Mouse (Mus musculus): ENCODE results near the gene Fgfr2. TPM values are rescaled to one million over a fixed set of nuclear protein-coding genes. Genes with fewer than 3 reads are reported as not detected.

Fgfr2 gene
- total and polyA plus RNA-seq, 2 experiments from 2014 or later, result 17.1 to 47.6 TPM

DNA sequence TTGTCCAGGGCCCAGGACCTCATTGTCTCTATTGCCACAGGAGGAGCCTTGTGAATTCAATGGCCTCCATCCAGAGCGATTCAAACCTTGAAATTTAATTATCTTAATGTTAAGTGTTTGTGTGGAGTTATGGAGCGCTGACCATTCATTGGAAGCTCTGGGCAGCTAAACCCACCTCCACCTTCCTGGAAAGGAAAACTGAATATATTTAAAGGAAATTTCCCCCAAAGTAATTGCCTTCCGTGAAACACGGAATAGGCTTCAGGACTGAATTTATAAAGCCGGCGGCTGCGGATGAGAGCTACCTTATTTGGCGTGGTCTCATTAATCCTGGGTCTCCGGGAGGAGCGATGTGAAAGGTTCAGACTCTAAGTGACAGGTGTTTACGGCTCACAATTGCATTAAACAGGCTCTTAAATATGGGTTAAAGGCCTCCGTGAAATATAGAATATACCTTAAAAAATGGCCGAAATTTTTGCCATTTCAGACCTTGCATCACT is 1479.8 kb downstream of the Fgfr2 start:
- WGBS, result 15% methylated on average over 13 of the region's 13 CpGs
- H3K4me2 ChIP-seq (ENCODE audit: low read depth), result no peak overlapping the region
- TF ChIP-seq CTCF (IDR thresholded peaks at IDR 0.05; ENCODE audit: low read depth), result no peak

DNA sequence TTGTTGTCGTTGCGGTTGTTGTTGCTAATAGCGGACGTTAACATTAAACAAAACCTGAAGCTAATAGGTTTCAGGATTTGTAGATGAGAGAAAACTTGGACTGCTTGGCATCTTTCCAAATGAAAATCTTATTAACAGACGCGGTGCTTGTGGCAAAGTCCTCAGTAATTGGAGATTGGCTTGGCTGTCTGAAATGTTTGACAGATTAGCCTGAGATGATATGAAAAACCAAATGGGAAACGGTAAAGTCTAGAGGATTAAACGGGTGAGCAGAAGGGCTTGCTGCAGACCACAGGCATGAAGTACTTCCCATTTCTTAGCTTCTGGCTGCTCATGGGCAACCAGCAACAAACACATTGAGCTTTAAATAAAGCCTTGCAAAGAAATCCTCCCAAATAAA is 1493.6 kb downstream of the Fgfr2 start:
- Histone ChIP-seq H3K4me2 (ENCODE audit: low read depth) (no peak overlapping the region), H3K9me3 (ENCODE audit: low read length) (no peaks in the 10 kb centered on the region), H3K27me3 (ENCODE audit: insufficient read depth, low read length) (no peaks in the 10 kb centered on the region; the same call in 1 of the 2 replicates), H3K36me3 (ENCODE audit: insufficient read depth) (no peaks in the 10 kb centered on the region), H3K4me1 (ENCODE audit: insufficient read depth) (no peaks in the 10 kb centered on the region), H3K4me3 (ENCODE audit: low read depth, low read length) (no peak overlapping the region), H3K9ac (no peak overlapping the region), H3K27ac (ENCODE audit: low read depth, low read length) (no peak overlapping the region)
- peak; percentile 50; the same call in 1 of the 2 replicates for ATAC-seq
- WGBS, result 26% methylated on average over 8 of the region's 8 CpGs
- DNase-seq, result no peak
- TF ChIP-seq CTCF (IDR thresholded peaks at IDR 0.05; ENCODE audit: low read depth), result no peak

More for the DNA sequence above, 1479.8 kb downstream of the Fgfr2 start:
- Histone ChIP-seq H3K4me3 (ENCODE audit: low read depth, low read length) (no peak overlapping the region), H3K4me1 (ENCODE audit: insufficient read depth) (no peaks in the 10 kb centered on the region), H3K27ac (ENCODE audit: low read depth, low read length) (no peak overlapping the region), H3K9me3 (ENCODE audit: low read length) (no peaks in the 10 kb centered on the region), H3K9ac (no peak overlapping the region), H3K27me3 (ENCODE audit: insufficient read depth, low read length) (peaks cover 69% of the 10 kb centered on the region), H3K36me3 (ENCODE audit: insufficient read depth) (no peaks in the 10 kb centered on the region)
- no peak for ATAC-seq
- DNase-seq, result no peak

DNA sequence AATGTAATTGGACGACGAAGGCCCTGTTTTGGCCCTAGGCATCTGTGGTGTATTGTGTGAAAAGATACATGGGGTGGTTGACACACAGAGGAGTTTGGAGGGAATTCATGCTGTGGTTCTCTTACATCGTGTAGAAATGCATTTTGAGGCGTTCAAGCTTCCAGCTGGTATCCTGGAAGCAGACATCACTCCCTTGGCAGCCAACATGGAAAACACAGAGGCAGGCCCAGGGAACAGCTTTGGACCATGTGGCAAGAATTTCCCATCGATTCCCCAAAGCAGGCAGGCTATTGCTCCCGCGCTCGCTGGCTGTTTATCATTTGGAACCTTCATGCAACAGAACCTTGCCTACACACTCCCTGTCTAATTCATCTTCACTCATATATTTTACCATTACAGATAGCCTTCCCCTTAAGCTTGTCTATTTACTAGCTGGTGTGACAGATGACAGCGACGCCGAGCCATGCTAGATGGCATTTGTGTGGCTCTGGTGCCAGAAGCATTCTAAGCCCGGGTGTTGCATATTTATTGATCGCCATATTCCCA is 1494.2 kb downstream of the Fgfr2 start:
- DNase-seq (peak; percentile 88), ATAC-seq (peak; percentile 87)
- Histone ChIP-seq H3K9ac (no peak overlapping the region), H3K36me3 (ENCODE audit: insufficient read depth) (no peaks in the 10 kb centered on the region), H3K4me2 (ENCODE audit: low read depth) (no peak overlapping the region), H3K9me3 (ENCODE audit: low read length) (no peaks in the 10 kb centered on the region), H3K4me3 (ENCODE audit: low read depth, low read length) (no peak overlapping the region), H3K27ac (ENCODE audit: low read depth, low read length) (peak overlapping the region; percentile 30; the same call in 1 of the 2 replicates), H3K27me3 (ENCODE audit: insufficient read depth, low read length) (peaks cover under 1% of the 10 kb centered on the region; the same call in 1 of the 2 replicates), H3K4me1 (ENCODE audit: insufficient read depth) (no peaks in the 10 kb centered on the region)
- no peak for TF ChIP-seq CTCF (IDR thresholded peaks at IDR 0.05; ENCODE audit: low read depth)
- 41% methylated on average over 13 of the region's 13 CpGs for WGBS

DNA sequence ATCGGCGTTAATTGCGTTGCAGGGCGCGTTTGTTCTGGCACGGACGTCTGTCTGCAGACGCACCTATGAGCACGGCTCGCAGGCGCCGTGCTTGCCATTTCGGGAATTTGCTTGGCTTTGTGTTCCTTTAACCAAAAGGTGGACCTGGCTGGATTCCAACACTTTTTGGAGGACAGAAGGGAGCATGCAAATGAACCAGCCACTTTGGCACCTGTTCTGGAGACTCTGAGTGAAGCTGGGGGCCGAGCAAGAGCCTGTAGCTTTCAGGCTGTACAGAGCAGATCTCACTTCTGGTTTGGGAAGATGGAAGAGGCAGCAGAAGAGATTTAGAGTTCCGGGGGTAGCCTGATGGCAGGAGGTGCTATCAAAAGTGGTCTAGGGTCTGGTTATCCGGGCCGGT is 1494.8 kb downstream of the Fgfr2 start:
- DNase-seq (peak; percentile 46), ATAC-seq (peak; percentile 21; the same call in 1 of the 2 replicates)
- 54% methylated on average over 17 of the region's 17 CpGs for WGBS

DNA sequence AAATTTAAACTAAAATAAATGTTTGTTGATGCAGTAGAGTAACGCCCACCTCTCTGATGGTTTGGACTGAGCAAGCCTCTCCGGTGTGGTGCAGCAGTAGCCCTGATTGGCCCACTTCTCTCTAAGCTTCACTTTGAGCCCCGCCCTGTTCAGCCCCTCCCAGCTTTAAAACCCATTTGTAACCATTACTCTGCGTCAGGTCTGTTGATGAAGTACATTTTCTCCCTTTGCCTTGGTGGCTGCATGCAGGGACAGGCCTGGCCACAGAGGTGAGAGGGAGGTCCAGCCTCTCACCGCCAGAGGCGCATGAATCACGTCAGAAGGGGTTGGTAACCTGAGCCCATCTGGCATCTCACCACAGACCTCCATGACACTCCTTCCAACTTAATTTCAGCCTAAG is 1513.5 kb downstream of the Fgfr2 start:
- Histone ChIP-seq H3K9ac (no peak overlapping the region), H3K4me1 (ENCODE audit: insufficient read depth) (no peaks in the 10 kb centered on the region), H3K4me3 (ENCODE audit: low read depth, low read length) (no peak overlapping the region), H3K27me3 (ENCODE audit: insufficient read depth, low read length) (no peaks in the 10 kb centered on the region), H3K4me2 (ENCODE audit: low read depth) (no peak overlapping the region), H3K9me3 (ENCODE audit: low read length) (no peaks in the 10 kb centered on the region), H3K27ac (ENCODE audit: low read depth, low read length) (no peak overlapping the region), H3K36me3 (ENCODE audit: insufficient read depth) (no peaks in the 10 kb centered on the region)
- no peak for TF ChIP-seq CTCF (IDR thresholded peaks at IDR 0.05; ENCODE audit: low read depth)
- ATAC-seq (no peak), DNase-seq (no peak)
- WGBS, result 46% methylated on average over 7 of the region's 7 CpGs

More for the DNA sequence above, 1494.8 kb downstream of the Fgfr2 start:
- peaks cover 6% of the 10 kb centered on the region; the same call in 1 of the 2 replicates for H3K27me3 ChIP-seq (ENCODE audit: insufficient read depth, low read length)
- H3K36me3 ChIP-seq (ENCODE audit: insufficient read depth), result no peaks in the 10 kb centered on the region
- no peak overlapping the region for H3K4me3 ChIP-seq (ENCODE audit: low read depth, low read length)
- H3K9ac ChIP-seq, result no peak overlapping the region
- H3K9me3 ChIP-seq (ENCODE audit: low read length), result no peaks in the 10 kb centered on the region
- no peak overlapping the region for H3K4me2 ChIP-seq (ENCODE audit: low read depth)
- no peaks in the 10 kb centered on the region for H3K4me1 ChIP-seq (ENCODE audit: insufficient read depth)
- no peak overlapping the region for H3K27ac ChIP-seq (ENCODE audit: low read depth, low read length)
- no peak for TF ChIP-seq CTCF (IDR thresholded peaks at IDR 0.05; ENCODE audit: low read depth)

DNA sequence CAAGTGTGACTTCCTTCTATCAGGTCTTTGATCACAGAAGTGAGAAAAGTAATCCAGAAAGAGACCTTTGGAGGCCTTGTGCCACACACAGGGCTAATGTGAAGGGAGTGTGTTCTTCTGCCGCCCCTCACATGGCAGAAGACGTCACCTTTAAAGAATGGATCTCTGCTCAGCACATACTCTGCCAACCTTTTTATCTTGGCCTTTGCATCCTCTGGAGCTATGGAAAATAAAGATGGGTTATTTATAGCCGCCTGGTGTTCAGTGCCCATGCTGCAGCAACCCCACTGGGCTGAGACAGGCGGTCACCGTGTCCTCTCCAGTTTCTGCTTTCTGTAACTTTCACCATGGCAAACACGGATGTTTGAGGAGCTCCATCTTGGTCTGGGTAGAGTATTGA is 1515.1 kb downstream of the Fgfr2 start:
- no peak for TF ChIP-seq CTCF (IDR thresholded peaks at IDR 0.05; ENCODE audit: low read depth)
- Histone ChIP-seq H3K9me3 (ENCODE audit: low read length) (no peaks in the 10 kb centered on the region), H3K4me3 (ENCODE audit: low read depth, low read length) (no peak overlapping the region), H3K36me3 (ENCODE audit: insufficient read depth) (no peaks in the 10 kb centered on the region), H3K9ac (no peak overlapping the region), H3K27ac (ENCODE audit: low read depth, low read length) (no peak overlapping the region), H3K4me1 (ENCODE audit: insufficient read depth) (no peaks in the 10 kb centered on the region), H3K27me3 (ENCODE audit: insufficient read depth, low read length) (no peaks in the 10 kb centered on the region), H3K4me2 (ENCODE audit: low read depth) (no peak overlapping the region)
- DNase-seq, result no peak
- WGBS, result 92% methylated on average over 6 of the region's 6 CpGs
- no peak for ATAC-seq

DNA sequence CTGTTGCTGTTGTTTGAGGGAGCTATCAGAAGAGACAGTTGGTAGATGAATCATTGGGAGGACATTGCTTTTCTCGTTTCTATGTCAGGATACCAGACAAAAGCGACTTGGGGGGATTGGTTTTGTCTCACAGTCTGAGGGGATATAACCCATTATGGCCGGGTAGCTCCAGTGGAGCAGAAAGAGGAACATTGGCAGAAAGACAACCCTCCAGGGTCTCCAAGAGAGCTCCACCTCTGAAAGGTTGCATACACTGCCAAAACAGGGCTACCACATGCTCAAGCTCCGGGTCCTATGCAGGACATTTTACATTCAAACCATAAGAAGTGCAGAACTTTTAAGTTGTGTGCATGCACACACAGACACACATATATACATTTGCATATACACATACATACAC is 1517.7 kb downstream of the Fgfr2 start:
- H3K9ac ChIP-seq, result no peak overlapping the region
- no peak for TF ChIP-seq CTCF (IDR thresholded peaks at IDR 0.05; ENCODE audit: low read depth)
- no peaks in the 10 kb centered on the region for H3K4me1 ChIP-seq (ENCODE audit: insufficient read depth)
- H3K4me2 ChIP-seq (ENCODE audit: low read depth), result no peak overlapping the region
- no peaks in the 10 kb centered on the region for H3K36me3 ChIP-seq (ENCODE audit: insufficient read depth)
- H3K27me3 ChIP-seq (ENCODE audit: insufficient read depth, low read length), result no peaks in the 10 kb centered on the region; the same call in 1 of the 2 replicates
- no peaks in the 10 kb centered on the region for H3K9me3 ChIP-seq (ENCODE audit: low read length)
- H3K4me3 ChIP-seq (ENCODE audit: low read depth, low read length), result no peak overlapping the region
- ATAC-seq, result no peak
- H3K27ac ChIP-seq (ENCODE audit: low read depth, low read length), result no peak overlapping the region
- 55% methylated on average over 4 of the region's 4 CpGs for WGBS
- no peak for DNase-seq

Data from forebrain, postnatal 0 days (tissue).